Mouse (Mus musculus): ENCODE measurements around the gene Neb. TPM values are rescaled to one million over a fixed set of nuclear protein-coding genes. Genes with fewer than 3 reads are reported as not detected.

Neb gene
- polyA plus RNA-seq, 1 experiment = 60.8 TPM

- TF ChIP-seq CEBPB (IDR thresholded peaks at IDR 0.05; ENCODE audit: insufficient read depth, poor library complexity, severe bottlenecking) = no peak
- TF ChIP-seq MYOD1 (IDR thresholded peaks at IDR 0.05; ENCODE audit: control insufficient read depth in 1 of 3, insufficient read length in 2 of 3, low read depth in 2 of 3) = no peak
- TF ChIP-seq TCF3 (IDR thresholded peaks at IDR 0.05; ENCODE audit: insufficient read length, low read depth) = no peak
- no peak for TF ChIP-seq MYOG (IDR thresholded peaks at IDR 0.05; ENCODE audit: control insufficient read depth in 1 of 3, insufficient read depth in 1 of 3, insufficient read length in 2 of 3, low read depth in 2 of 3)
- no peak for TF ChIP-seq TCF12 (IDR thresholded peaks at IDR 0.05; ENCODE audit: insufficient read depth, poor library complexity, severe bottlenecking)
- no peak for TF ChIP-seq POLR2AphosphoS2 (IDR thresholded peaks at IDR 0.05; ENCODE audit: insufficient read length, low read depth)
- no peak for TF ChIP-seq E2F4 (IDR thresholded peaks at IDR 0.05; ENCODE audit: insufficient read depth)
- no peak for TF ChIP-seq MAX (IDR thresholded peaks at IDR 0.05; ENCODE audit: low read depth)
- no peak for TF ChIP-seq REST (IDR thresholded peaks at IDR 0.05; ENCODE audit: insufficient read depth, insufficient read length)
- no peak for TF ChIP-seq USF1 (IDR thresholded peaks at IDR 0.05; ENCODE audit: low read depth)
- TF ChIP-seq SRF (IDR thresholded peaks at IDR 0.05; ENCODE audit: control insufficient read depth, insufficient read length, low read depth) = no peak
- TF ChIP-seq POLR2A (IDR thresholded peaks at IDR 0.05; ENCODE audit: insufficient read length, low read depth) = no peak
- Histone ChIP-seq H3K27me3 (ENCODE audit: control insufficient read depth, insufficient read depth, insufficient read length) (no peaks in the 10 kb centered on the region), H3K4me3 (no peak overlapping the region)
Observed at GRCm38 (mm10) chr2:52340990-52341389, 37.3 kb downstream of the Neb start.

GRCm38 (mm10) chr2:52335556-52335955 is 42.7 kb downstream of the Neb start:
- Histone ChIP-seq H3K4me2 (ENCODE audit: low read depth) (peak overlapping the region; percentile 54), H3K4me3 (peak overlapping the region; percentile 22), H3K79me2 (ENCODE audit: control insufficient read depth, insufficient read depth) (no peaks in the 10 kb centered on the region), H3ac (ENCODE audit: control insufficient read depth, insufficient read length) (no peak overlapping the region), H3K27me3 (ENCODE audit: control insufficient read depth, insufficient read depth, insufficient read length) (no peaks in the 10 kb centered on the region), H3K36me3 (ENCODE audit: control insufficient read depth, insufficient read depth) (no peaks in the 10 kb centered on the region)
- TF ChIP-seq MYOG (IDR thresholded peaks at IDR 0.05; ENCODE audit: control insufficient read depth in 1 of 3, insufficient read depth in 1 of 3, insufficient read length in 2 of 3, low read depth in 2 of 3) = peak in 1 of 3 experiments; percentile 7
- no peak for TF ChIP-seq CEBPB (IDR thresholded peaks at IDR 0.05; ENCODE audit: insufficient read depth, poor library complexity, severe bottlenecking)
- peak; percentile 51 for TF ChIP-seq POLR2A (IDR thresholded peaks at IDR 0.05; ENCODE audit: insufficient read length, low read depth)
- no peak for TF ChIP-seq MAX (IDR thresholded peaks at IDR 0.05; ENCODE audit: low read depth)
- TF ChIP-seq MYOD1 (IDR thresholded peaks at IDR 0.05; ENCODE audit: control insufficient read depth in 1 of 3, insufficient read length in 2 of 3, low read depth in 2 of 3) = no peak
- TF ChIP-seq USF1 (IDR thresholded peaks at IDR 0.05; ENCODE audit: low read depth) = peak; percentile 46
- no peak for TF ChIP-seq REST (IDR thresholded peaks at IDR 0.05; ENCODE audit: insufficient read depth, insufficient read length)
- no peak for TF ChIP-seq E2F4 (IDR thresholded peaks at IDR 0.05; ENCODE audit: insufficient read depth)
- TF ChIP-seq TCF3 (IDR thresholded peaks at IDR 0.05; ENCODE audit: insufficient read length, low read depth) = no peak
- TF ChIP-seq POLR2AphosphoS2 (IDR thresholded peaks at IDR 0.05; ENCODE audit: insufficient read length, low read depth) = peak; percentile 57
- no peak for TF ChIP-seq SRF (IDR thresholded peaks at IDR 0.05; ENCODE audit: control insufficient read depth, insufficient read length, low read depth)

More at GRCm38 (mm10) chr2:52340990-52341389, 37.3 kb downstream of the Neb start:
- no peaks in the 10 kb centered on the region for H3K79me2 ChIP-seq (ENCODE audit: control insufficient read depth, insufficient read depth)
- H3ac ChIP-seq (ENCODE audit: control insufficient read depth, insufficient read length) = no peak overlapping the region
- no peak overlapping the region for H3K4me2 ChIP-seq (ENCODE audit: low read depth)
- H3K36me3 ChIP-seq (ENCODE audit: control insufficient read depth, insufficient read depth) = no peaks in the 10 kb centered on the region

GRCm38 (mm10) chr2:52335087-52335486 is 43.2 kb downstream of the Neb start:
- Histone ChIP-seq H3K36me3 (ENCODE audit: control insufficient read depth, insufficient read depth) (no peaks in the 10 kb centered on the region), H3K4me2 (ENCODE audit: low read depth) (peak overlapping the region; percentile 54), H3ac (ENCODE audit: control insufficient read depth, insufficient read length) (no peak overlapping the region), H3K27me3 (ENCODE audit: control insufficient read depth, insufficient read depth, insufficient read length) (no peaks in the 10 kb centered on the region), H3K79me2 (ENCODE audit: control insufficient read depth, insufficient read depth) (no peaks in the 10 kb centered on the region), H3K4me3 (peak overlapping the region; percentile 22)
- no peak for TF ChIP-seq MAX (IDR thresholded peaks at IDR 0.05; ENCODE audit: low read depth)
- TF ChIP-seq MYOG (IDR thresholded peaks at IDR 0.05; ENCODE audit: control insufficient read depth in 1 of 3, insufficient read depth in 1 of 3, insufficient read length in 2 of 3, low read depth in 2 of 3) = peak in 2 of 3 experiments; percentile 40 to 61
- peak; percentile 91 to 94 (median 92) for TF ChIP-seq MYOD1 (IDR thresholded peaks at IDR 0.05; ENCODE audit: control insufficient read depth in 1 of 3, insufficient read length in 2 of 3, low read depth in 2 of 3)

- Histone ChIP-seq H3K79me2 (ENCODE audit: control insufficient read depth, insufficient read depth) (no peaks in the 10 kb centered on the region), H3K4me3 (peak overlapping the region; percentile 22), H3ac (ENCODE audit: control insufficient read depth, insufficient read length) (no peak overlapping the region), H3K27me3 (ENCODE audit: control insufficient read depth, insufficient read depth, insufficient read length) (no peaks in the 10 kb centered on the region), H3K4me2 (ENCODE audit: low read depth) (peak overlapping the region; percentile 48), H3K36me3 (ENCODE audit: control insufficient read depth, insufficient read depth) (no peaks in the 10 kb centered on the region)
- TF ChIP-seq MYOG (IDR thresholded peaks at IDR 0.05; ENCODE audit: control insufficient read depth in 1 of 3, insufficient read depth in 1 of 3, insufficient read length in 2 of 3, low read depth in 2 of 3) = no peak
- TF ChIP-seq POLR2A (IDR thresholded peaks at IDR 0.05; ENCODE audit: insufficient read length, low read depth) = no peak
Observed at GRCm38 (mm10) chr2:52333535-52333934, 44.7 kb downstream of the Neb start.

- no peaks in the 10 kb centered on the region for H3K79me2 ChIP-seq (ENCODE audit: control insufficient read depth, insufficient read depth)
- peak overlapping the region; percentile 3 for H3K4me2 ChIP-seq (ENCODE audit: low read depth)
- H3K36me3 ChIP-seq (ENCODE audit: control insufficient read depth, insufficient read depth) = no peaks in the 10 kb centered on the region
- no peak for TF ChIP-seq E2F4 (IDR thresholded peaks at IDR 0.05; ENCODE audit: insufficient read depth)
- TF ChIP-seq MYOD1 (IDR thresholded peaks at IDR 0.05; ENCODE audit: control insufficient read depth in 1 of 3, insufficient read length in 2 of 3, low read depth in 2 of 3) = no peak
- no peak for TF ChIP-seq USF1 (IDR thresholded peaks at IDR 0.05; ENCODE audit: low read depth)
- TF ChIP-seq SRF (IDR thresholded peaks at IDR 0.05; ENCODE audit: control insufficient read depth, insufficient read length, low read depth) = no peak
- no peak for TF ChIP-seq TCF12 (IDR thresholded peaks at IDR 0.05; ENCODE audit: insufficient read depth, poor library complexity, severe bottlenecking)
- TF ChIP-seq MYOG (IDR thresholded peaks at IDR 0.05; ENCODE audit: control insufficient read depth in 1 of 3, insufficient read depth in 1 of 3, insufficient read length in 2 of 3, low read depth in 2 of 3) = no peak
- TF ChIP-seq POLR2AphosphoS2 (IDR thresholded peaks at IDR 0.05; ENCODE audit: insufficient read length, low read depth) = no peak
- no peak for TF ChIP-seq CEBPB (IDR thresholded peaks at IDR 0.05; ENCODE audit: insufficient read depth, poor library complexity, severe bottlenecking)
- no peak for TF ChIP-seq TCF3 (IDR thresholded peaks at IDR 0.05; ENCODE audit: insufficient read length, low read depth)
- no peak for TF ChIP-seq POLR2A (IDR thresholded peaks at IDR 0.05; ENCODE audit: insufficient read length, low read depth)
- no peak for TF ChIP-seq MAX (IDR thresholded peaks at IDR 0.05; ENCODE audit: low read depth)
- no peaks in the 10 kb centered on the region for H3K27me3 ChIP-seq (ENCODE audit: control insufficient read depth, insufficient read depth, insufficient read length)
- H3K4me3 ChIP-seq = no peak overlapping the region
- no peak overlapping the region for H3ac ChIP-seq (ENCODE audit: control insufficient read depth, insufficient read length)
Observed at GRCm38 (mm10) chr2:52331761-52332160, 46.5 kb downstream of the Neb start.
